Mouse (Mus musculus) thymus, postnatal 14 days (tissue): ENCODE data around the gene Hoxa4.

Experiments
- DNase-seq: peaks from one replicate; pipeline ENCODE4 v3.0.0; 2021

Gene Hoxa4

GRCm38 (mm10) chr6:52228475-52229465 lies 37.2 kb upstream of the Hoxa4 start:
- DNase-seq: no peak

GRCm38 (mm10) chr6:52227470-52228222 lies 36.1 kb upstream of the Hoxa4 start:
- DNase-seq: no peak

- no peak for DNase-seq
Measured at GRCm38 (mm10) chr6:52226569-52227257, 35.2 kb upstream of the Hoxa4 start.

- DNase-seq: no peak
Measured at GRCm38 (mm10) chr6:52225612-52226568, 34.3 kb upstream of the Hoxa4 start.

- no peak for DNase-seq
Measured at GRCm38 (mm10) chr6:52224895-52225611, 33.5 kb upstream of the Hoxa4 start.

GRCm38 (mm10) chr6:52223939-52224760 lies 32.6 kb upstream of the Hoxa4 start:
- DNase-seq: no peak

- DNase-seq: no peak
Measured at GRCm38 (mm10) chr6:52222729-52223128, 31.2 kb upstream of the Hoxa4 start.

- no peak for DNase-seq
Measured at GRCm38 (mm10) chr6:52221993-52222685, 30.6 kb upstream of the Hoxa4 start.

GRCm38 (mm10) chr6:52221337-52221992 lies 29.9 kb upstream of the Hoxa4 start, which contains the start of gene Hoxa7:
Gene Hoxa7, minus strand, starts transcription at chr6:52221854.
- DNase-seq: peak; percentile 81

GRCm38 (mm10) chr6:52220865-52221310 lies 29.3 kb upstream of the Hoxa4 start:
- DNase-seq: no peak

GRCm38 (mm10) chr6:52220003-52220864 lies 28.7 kb upstream of the Hoxa4 start:
- no peak for DNase-seq

GRCm38 (mm10) chr6:52219234-52219942 lies 27.8 kb upstream of the Hoxa4 start:
- no peak for DNase-seq

GRCm38 (mm10) chr6:52218643-52219215 lies 27.2 kb upstream of the Hoxa4 start:
- DNase-seq: no peak

- DNase-seq: no peak
Measured at GRCm38 (mm10) chr6:52217895-52218642, 26.5 kb upstream of the Hoxa4 start.

GRCm38 (mm10) chr6:52217459-52217768 lies 25.9 kb upstream of the Hoxa4 start:
- DNase-seq: peak; percentile 74
